Mouse (Mus musculus): ENCODE results near the gene Dgkz. TPM values are rescaled to one million over a fixed set of nuclear protein-coding genes. Genes with fewer than 3 reads are reported as not detected.

The Dgkz gene
- total and polyA plus RNA-seq, 3 experiments, result 37.8 to 108 (median 57.6) TPM

Small RNAs within 50 kb of the gene (microRNA-seq; reads per million reads assigned to microRNA genes)
- 0 reads per million in 2 experiments for gene Mir6999

Other genes starting within 250 kb of the Dgkz start
- 10 to 100 TPM; 31.0 to 34.1 TPM for gene Ambra1, start 245.7 kb downstream of the Dgkz start, total RNA-seq (2021)
- gene Ambra1, start 245.7 kb downstream of the Dgkz start, polyA plus RNA-seq (2012; rRNA removed), result 23.8 and 29.8 TPM in 2 replicates
- gene Chrm4, start 48.6 kb downstream of the Dgkz start, total RNA-seq (2021), result 1 to 10 TPM; 2.1 to 3.1 TPM
- 0.28 and 0.49 TPM in 2 replicates for gene Chrm4, start 48.6 kb downstream of the Dgkz start, polyA plus RNA-seq (2012; rRNA removed)
- gene Mdk, start 43.6 kb downstream of the Dgkz start, total RNA-seq (2021), result 1 to 10 TPM; 6.0 to 8.0 TPM
- gene Mdk, start 43.6 kb downstream of the Dgkz start, polyA plus RNA-seq (2012; rRNA removed), result 1.3 and 2.1 TPM in 2 replicates
- gene Gm9821, start 30.2 kb downstream of the Dgkz start, total RNA-seq (2021), result not detected
- gene Gm9821, start 30.2 kb downstream of the Dgkz start, polyA plus RNA-seq (2012; rRNA removed), result not detected in 2 replicates
- 10 to 100 TPM; 11.1 to 17.3 TPM for gene Creb3l1, start 48.6 kb upstream of the Dgkz start, total RNA-seq (2021)
- 6.4 and 6.6 TPM in 2 replicates for gene Creb3l1, start 48.6 kb upstream of the Dgkz start, polyA plus RNA-seq (2012; rRNA removed)
- 10 to 100 TPM; 66.5 to 82.4 TPM for gene Phf21a, start 117.3 kb upstream of the Dgkz start, total RNA-seq (2021)
- 24.4 and 27.2 TPM in 2 replicates for gene Phf21a, start 117.3 kb upstream of the Dgkz start, polyA plus RNA-seq (2012; rRNA removed)

All from adrenal gland, adult 2 months (tissue).